Mouse (Mus musculus): Measurements from ENCODE around the gene Adamts2. TPM values are rescaled to one million over a fixed set of nuclear protein-coding genes. Genes with fewer than 3 reads are reported as not detected.

Adamts2 gene
- total RNA-seq, 4 experiments from 2014 or later, result 4.2 to 9.7 (median 5.4) TPM

- no peak for DNase-seq
Observed at GRCm38 (mm10) chr11:50738436-50738835, 136.6 kb downstream of the Adamts2 start.

DNA sequence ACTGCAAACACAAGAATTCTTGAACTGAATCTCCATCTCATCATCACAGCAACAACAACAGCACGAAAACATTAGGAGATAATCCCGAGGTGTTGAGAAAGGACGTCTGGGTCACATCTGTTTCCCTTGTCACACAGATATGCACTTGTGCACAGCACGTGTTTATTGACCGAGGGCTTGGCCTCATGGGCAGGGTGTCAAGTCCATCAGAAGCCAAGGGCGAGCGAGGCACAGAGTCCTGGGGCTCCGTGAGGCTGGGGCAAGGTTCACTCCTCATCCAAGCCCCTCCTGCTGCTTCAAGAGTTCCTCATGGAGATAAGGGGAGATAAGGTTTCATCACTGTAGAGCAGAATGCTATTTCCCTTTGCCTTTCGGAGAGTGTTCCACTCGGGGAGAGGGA, 137.6 kb downstream of the Adamts2 start:
- no peak for DNase-seq

DNA sequence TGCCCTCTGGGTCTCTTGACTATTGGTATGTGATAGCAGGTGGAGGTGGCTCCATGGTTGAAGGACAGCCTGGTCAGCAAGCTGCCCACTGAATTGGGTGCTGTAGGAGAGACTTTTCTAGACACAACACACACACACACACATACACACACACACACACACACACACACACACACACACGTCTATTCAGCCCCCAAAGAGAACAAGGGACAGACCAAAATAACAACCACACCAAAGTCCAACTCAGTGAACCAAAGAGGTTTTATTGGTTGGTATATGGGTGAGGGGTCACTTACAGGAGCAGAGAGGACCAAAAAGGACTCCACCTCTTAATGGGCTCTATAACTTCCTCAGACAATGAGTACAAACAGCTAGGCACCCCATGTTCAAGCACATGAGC, 140.3 kb downstream of the Adamts2 start:
- DNase-seq, result no peak

DNA sequence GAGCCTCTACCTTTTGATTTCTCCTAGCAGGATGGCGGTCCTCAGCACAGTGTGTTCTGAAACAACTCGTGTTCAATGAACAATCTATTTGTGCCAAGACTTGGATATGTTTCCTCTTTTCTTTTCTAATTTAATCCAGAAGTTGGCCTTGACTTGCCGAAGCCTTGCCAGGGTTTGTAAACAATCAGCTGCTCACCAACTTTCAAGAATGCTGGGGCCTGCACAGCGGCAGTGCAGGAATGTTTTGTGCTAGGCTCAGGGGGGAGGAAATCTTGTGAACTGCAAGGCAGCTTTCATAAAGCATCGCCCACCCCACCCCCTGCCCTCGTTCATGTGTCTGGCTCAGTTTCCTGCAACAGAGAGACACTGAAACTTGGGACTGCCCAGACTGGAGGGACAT, 143.1 kb downstream of the Adamts2 start:
- DNase-seq, result no peak

DNA sequence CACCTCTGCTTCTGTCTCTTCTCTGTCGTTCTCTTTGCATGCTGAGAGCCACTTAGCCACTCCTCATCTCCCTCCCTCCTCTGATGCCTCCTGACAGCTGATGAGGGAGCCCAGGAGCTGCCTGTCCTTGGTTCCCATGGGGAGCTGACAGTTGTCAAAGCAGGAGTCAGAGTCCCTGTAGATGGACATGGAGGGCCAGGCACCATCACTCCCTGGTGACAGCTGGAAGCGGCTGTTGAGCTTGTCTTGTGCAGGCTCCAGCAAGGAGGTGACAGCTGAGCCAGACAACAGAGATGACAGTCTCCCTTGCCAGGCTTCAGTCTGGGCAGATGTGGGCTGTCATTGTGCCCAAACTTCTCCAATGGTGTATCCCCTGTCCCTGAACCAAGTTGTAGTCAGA, 144.6 kb downstream of the Adamts2 start:
- no peak for DNase-seq

DNA sequence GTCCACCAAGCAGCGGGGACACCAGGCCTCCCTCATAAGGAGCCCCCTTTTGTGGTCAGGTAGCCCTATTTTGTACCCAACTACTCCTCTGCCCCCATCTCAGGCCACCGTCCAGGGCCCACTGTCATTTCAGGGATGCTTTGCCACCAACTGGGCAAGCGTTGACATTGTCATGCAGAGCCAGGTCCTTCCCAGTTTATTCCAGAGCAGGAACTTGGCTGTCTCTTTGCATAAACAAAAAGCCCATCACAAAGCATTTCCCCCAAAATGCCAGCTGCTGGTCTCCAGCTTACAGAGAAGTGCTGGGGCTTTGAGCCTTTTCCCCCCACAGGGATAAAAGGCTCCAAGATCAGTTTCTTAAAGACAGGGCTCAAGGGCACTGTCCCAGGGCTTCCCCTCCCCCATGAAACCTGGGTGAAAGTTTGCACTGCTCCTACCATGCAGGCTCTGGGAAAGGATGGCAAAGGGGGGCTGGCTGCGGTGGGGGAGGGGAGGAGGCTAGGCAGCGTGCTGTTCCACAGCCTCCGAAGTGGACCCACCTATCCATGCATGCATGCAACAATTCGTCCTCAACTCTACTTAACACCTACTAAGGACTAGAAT, 149.2 kb downstream of the Adamts2 start:
- no peak for DNase-seq

DNA sequence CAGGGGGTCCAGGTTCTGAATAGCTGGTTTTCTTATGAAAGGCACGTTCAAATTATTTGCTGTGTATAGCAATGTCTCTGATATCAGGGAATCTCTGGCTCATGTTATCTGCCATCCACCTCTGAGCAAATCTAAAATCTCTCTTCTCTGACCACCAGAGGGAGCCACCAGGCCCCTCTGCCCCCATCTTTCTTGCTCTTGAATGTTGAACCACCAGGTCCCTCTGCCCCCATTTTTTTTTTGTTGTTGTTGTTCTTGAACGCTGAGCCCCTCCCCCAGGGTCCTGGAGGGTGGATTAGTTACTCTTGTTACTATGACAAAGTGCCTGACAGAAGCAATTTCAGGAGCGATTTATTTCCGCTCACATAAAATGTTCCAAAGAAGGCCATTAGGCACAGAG, 155.9 kb downstream of the Adamts2 start:
- DNase-seq, result no peak

- DNase-seq, result no peak
Observed at GRCm38 (mm10) chr11:50766461-50766860, 164.6 kb downstream of the Adamts2 start.

- DNase-seq, result no peak
Observed at GRCm38 (mm10) chr11:50767039-50767438, 165.2 kb downstream of the Adamts2 start.

GRCm38 (mm10) chr11:50768995-50769749, 167.3 kb downstream of the Adamts2 start:
- DNase-seq, result peak; percentile 80

- no peak for DNase-seq
Observed at GRCm38 (mm10) chr11:50771006-50771405, 169.1 kb downstream of the Adamts2 start.

GRCm38 (mm10) chr11:50797674-50798073, 195.8 kb downstream of the Adamts2 start:
- DNase-seq, result no peak

DNA sequence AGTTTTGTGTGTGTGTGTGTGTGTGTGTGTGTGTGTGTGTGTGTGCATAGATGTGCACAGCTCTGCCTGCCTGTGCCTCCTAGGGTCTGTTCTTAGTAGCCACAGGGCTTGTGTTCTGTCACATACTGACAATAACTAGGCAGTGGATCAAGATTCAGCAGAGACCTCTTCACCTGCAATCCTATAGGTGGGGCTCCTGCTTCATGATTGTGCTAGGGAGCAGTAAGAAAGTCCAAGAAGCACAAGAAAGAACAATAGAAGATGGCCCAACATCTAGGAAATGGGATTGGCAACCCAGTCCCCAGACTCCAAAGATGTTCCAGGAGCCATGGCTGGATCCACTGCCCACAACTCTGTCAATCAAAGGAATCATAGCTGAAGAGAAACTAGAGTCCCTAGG, 197.0 kb downstream of the Adamts2 start:
- DNase-seq, result no peak

DNA sequence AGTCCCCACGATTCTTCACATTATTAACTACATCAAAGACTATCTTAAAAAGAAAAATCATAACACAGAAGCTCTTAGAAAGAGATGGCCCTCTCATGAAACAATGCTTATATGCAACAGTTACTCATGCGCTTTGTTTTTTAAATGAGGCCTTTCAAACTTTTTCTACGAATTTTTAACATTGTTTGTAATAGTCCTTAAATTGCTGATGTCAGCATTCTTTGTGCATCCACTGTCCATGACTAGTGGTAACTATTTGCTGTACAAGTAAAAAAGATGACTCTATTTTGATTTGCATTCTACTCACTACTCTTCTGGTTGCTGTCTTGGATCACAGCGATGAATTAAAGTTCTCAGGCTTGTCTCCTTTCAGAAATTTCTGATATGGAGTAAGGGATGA, 212.3 kb downstream of the Adamts2 start:
- no peak for DNase-seq

DNA sequence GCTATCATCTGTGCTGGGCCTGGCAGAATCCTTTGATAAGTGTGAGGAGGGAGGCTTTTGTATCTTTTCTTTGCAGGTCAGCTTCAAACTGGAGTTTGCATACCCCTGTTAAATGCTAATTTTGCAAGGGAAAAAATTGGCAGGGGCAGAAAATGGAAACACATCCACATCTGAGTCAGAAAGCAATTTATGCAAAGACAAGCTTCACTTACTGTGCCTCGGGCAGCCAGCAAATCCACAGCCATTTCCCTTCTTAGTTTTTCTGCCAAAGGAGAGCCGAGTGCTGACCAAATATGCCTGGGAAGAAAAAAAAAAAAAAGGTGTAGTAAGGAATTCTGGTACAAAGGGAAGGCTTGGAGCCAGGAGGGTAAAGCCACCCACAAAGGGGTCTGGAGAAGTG, 224.3 kb downstream of the Adamts2 start:
- no peak for DNase-seq

DNA sequence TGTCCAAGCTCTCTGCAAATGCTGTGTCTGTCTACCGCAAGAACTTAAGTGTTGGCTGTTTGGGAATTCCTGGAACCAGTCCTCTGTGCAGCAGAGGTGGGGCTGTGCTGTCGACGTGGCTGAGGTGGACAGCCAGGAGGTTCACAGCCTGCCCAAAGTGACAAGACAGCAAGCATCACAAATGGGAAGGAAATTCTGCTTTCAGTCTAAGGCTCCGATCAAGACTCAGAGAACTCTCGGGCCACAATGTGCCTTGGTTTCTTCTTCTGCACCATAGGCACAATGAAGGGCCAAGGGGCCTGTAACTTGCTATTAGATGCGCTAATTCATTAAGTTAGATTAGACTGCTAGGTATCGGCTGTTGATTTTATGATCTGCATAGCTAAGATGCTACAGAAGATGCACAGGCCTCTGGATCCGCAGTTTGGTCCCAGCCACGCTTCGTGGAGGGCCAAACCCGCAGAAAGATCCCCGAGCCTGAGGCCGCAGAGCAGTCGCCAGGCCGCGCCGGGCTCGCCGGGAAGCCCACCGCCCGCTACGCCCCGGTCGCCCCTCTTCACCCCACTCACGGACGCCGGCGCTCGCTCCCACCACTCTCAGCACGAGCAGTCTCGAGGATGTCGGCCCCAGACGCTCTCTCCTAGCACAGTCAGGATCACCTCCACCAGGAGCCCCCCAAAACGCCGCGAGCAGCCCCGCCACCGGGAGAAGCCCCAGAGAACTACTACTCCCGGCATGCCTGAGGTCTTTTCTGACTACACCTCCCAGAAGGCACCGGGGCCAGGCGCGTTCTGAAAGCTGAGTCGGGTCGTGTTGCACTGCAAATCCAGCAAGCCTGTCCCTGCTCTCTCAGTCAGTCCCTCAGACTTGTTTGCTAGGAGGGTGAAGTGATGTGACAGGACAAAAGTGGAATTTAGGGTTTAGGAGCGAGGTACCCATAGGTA, 225.4 kb downstream of the Adamts2 start, which contains the start of gene Zfp354c:
Gene Zfp354c, minus strand, starts transcription at position 715 of the 944 bp plus-strand sequence.
- DNase-seq, result peak; percentile 80

DNA sequence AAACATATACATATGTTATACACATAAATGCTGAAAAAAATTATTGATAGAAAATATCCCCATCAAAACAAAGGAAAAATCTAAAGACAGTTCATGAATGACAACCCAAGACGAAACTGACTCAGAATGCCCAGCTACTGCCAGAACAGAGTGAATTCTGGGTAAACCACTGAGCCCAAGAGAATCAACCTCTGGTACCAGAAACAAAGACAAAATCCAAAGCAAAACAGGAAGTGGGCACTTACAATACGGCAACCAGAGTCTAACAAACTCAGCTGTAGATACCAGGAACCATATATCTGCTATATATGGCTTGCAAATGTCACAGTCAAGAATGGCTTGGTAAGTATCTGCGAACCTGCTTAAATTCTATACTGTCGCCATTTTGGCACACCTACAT, 233.8 kb downstream of the Adamts2 start:
- no peak for DNase-seq

GRCm38 (mm10) chr11:50841023-50841735, 239.3 kb downstream of the Adamts2 start, which contains the start of gene Zfp879:
Zfp879 (minus strand) TSS chr11:50841552.
- peak; percentile 85 for DNase-seq

GRCm38 (mm10) chr11:50845951-50846350, 244.1 kb downstream of the Adamts2 start:
- DNase-seq, result no peak

GRCm38 (mm10) chr11:50847047-50847446, 245.2 kb downstream of the Adamts2 start:
- DNase-seq, result no peak

DNA sequence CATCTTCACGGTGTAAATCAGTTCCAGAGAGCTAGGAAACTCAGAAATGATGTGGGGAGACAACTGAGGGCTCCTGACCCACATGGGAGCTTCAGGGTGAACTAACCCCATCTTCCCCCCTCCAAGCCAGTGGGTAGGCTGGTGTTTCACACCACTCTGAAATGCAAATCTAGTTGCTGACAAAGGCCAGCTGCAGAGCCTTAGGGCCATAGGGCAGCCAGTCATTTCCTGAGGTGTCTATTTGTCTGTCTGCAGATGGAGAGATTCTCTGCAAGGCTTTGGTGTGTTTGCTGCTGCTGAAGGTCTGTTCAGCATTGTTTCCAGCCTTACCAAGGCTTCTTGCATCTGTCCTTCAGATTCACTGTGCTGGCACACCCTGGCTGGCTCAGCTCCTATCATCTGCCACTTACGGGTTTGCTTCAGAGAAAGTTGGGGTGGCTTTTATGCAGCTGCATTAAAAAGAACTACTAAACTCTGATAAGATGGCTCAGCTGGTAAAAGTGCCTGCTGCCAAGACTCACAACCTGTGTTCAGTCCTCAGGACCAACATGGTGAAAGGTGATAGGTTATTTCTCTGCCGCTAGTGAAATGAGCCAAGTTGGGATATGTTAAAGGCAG, 246.7 kb downstream of the Adamts2 start:
- DNase-seq, result peak; percentile 6

GRCm38 (mm10) chr11:50849310-50849709, 247.4 kb downstream of the Adamts2 start:
- no peak for DNase-seq
